Mouse (Mus musculus) lung, embryonic 15.5 days (tissue): ENCODE results near the gene Mfsd6l. TPM values are rescaled to one million over a fixed set of nuclear protein-coding genes. Genes with fewer than 3 reads are reported as not detected.
A peak's percentile ranks its signal among the peaks of the same experiment; 100 is the strongest.

Experiments used
- ATAC-seq: fragments of 200-750 bp; cut with Nextera tagmentation; 2 replicates; pipeline ENCODE4 v1.8.0; 2017; ENCODE audit warnings: moderate number of reproducible peaks, borderline replicate concordance; ENCODE audit not compliant: low FRiP score, low TSS enrichment; ENCODE audit errors: extremely low read depth
- H3K27ac ChIP-seq: fragments of 300-500 bp; sonication (generic); 2 replicates; pipeline ENCODE4 v1.5.1; 2015; ENCODE audit warnings: moderate library complexity, mild to moderate bottlenecking, inconsistent platforms
- H3K27me3 ChIP-seq: fragments of 300-500 bp; sonication (generic); 2 replicates; pipeline ENCODE4 v1.6.1; 2015; ENCODE audit warnings: inconsistent platforms
- H3K36me3 ChIP-seq: fragments of 300-500 bp; sonication (generic); 2 replicates; pipeline ENCODE4 v1.6.1; 2015; ENCODE audit warnings: inconsistent platforms
- H3K4me1 ChIP-seq: fragments of 300-500 bp; sonication (generic); 2 replicates; pipeline ENCODE4 v1.6.1; 2015; ENCODE audit warnings: inconsistent platforms
- H3K4me2 ChIP-seq: fragments of 300-500 bp; sonication (generic); 2 replicates; pipeline ENCODE4 v1.6.1; 2015; ENCODE audit warnings: inconsistent platforms, mild to moderate bottlenecking, moderate library complexity
- H3K4me3 ChIP-seq: fragments of 300-500 bp; sonication (generic); 2 replicates; pipeline ENCODE4 v1.5.1; 2015; ENCODE audit warnings: mild to moderate bottlenecking, inconsistent platforms
- H3K9ac ChIP-seq: fragments of 300-500 bp; sonication (generic); 2 replicates; pipeline ENCODE4 v1.6.1; 2015; ENCODE audit warnings: inconsistent platforms
- H3K9me3 ChIP-seq: fragments of 300-500 bp; sonication (generic); 2 replicates; pipeline ENCODE4 v1.6.1; 2016; ENCODE audit warnings: inconsistent platforms
- WGBS: fragments of 180-500 bp; shearing (Covaris S2); methylation state at CpG from one replicate; pipeline ENCODE4 v1.1.7; 2015; 5-methylcytosine and 5-hydroxymethylcytosine counted together
- polyA plus RNA-seq: library from polyadenylated mRNA; unstranded; fragments of >200 nt; fragmentation: Nextera tagmentation; extraction: Ambion mirVana; gene quantifications from 2 replicates; pipeline ENCODE4 v1.2.1, GENCODE M21; 2015

Gene Mfsd6l
- 2.4 and 3.1 TPM in 2 replicates for polyA plus RNA-seq

DNA sequence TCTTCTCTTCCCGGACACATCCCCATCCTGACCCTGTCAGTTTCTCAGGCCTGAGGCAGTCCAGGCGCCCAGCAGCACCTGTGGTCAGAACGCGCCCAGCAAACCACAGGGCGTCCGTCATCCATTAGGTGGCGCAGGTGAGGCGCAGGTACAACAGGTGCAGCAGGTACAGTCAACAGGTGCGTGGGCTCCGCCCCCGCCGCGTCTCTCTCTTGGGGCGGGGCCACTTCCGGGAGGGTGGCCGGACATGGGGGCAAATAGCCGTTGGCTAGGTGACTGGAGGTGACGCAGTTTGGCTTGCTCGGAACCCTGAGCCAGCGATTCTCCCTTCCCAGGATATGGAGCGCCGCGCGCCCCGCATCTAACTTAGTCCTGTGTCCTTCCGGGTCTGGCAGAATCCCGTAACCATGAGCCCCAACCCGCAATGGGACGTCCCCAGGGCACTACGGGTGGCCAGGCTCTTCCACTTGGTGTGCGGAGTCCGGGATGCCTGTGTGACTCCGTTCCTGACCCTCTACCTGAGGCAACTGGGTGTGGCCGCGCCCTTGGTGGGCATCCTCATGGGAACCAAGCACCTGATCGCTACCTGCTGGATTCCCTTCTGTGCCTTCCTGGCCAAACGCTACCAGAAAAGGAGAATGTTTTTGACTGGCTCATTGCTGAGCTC is at the start of gene Mfsd6l:
Gene Mfsd6l, plus strand, starts transcription at position 269 of the 667 bp plus-strand sequence.
- ATAC-seq, result 0 out of 2 replicates have a peak, but pooled peaks have one; percentile 56
- peak within 1 kb of the TSS; percentile 61 for H3K4me2 ChIP-seq
- no peaks in the 10 kb centered on the region for H3K27me3 ChIP-seq
- peak within 1 kb of the TSS; percentile 46 for H3K4me3 ChIP-seq
- H3K9me3 ChIP-seq, result no peaks in the 10 kb centered on the region
- H3K9ac ChIP-seq, result peak within 1 kb of the TSS; percentile 36; the same call in 1 of the 2 replicates
- peak within 1 kb of the TSS; percentile 33; the same call in 1 of the 2 replicates for H3K27ac ChIP-seq
- WGBS, result 9% methylated on average over 37 of the region's 37 CpGs
- H3K36me3 ChIP-seq, result no peaks in the 10 kb centered on the region
- H3K4me1 ChIP-seq, result peaks cover 10% of the 10 kb centered on the region; the same call in 1 of the 2 replicates

DNA sequence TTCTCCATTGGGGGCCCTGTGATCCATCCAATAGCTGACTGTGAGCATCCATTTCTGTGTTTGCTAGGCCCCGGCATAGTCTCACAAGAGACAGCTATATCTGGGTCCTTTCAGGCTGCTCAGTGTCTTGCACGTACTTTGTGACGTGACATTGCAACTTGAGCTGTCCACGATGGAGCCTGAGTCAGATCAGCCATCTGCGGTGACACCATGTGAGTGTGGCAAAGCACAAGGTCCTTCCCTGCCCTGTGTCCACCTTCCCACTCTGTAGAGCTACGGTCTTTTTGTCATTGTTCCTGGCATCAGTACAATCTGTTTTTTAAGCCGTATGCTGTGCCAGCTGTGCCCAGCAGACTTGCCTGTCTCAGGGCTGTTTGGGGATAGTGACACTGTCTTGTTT is 48.7 kb upstream of the Mfsd6l start:
- Histone ChIP-seq H3K27ac (no peak overlapping the region), H3K27me3 (no peaks in the 10 kb centered on the region), H3K36me3 (no peaks in the 10 kb centered on the region), H3K9me3 (no peaks in the 10 kb centered on the region), H3K4me2 (no peak overlapping the region), H3K9ac (no peak overlapping the region), H3K4me1 (no peaks in the 10 kb centered on the region), H3K4me3 (no peak overlapping the region)
- no peak for ATAC-seq
- 81% methylated on average over 7 of the region's 7 CpGs for WGBS

DNA sequence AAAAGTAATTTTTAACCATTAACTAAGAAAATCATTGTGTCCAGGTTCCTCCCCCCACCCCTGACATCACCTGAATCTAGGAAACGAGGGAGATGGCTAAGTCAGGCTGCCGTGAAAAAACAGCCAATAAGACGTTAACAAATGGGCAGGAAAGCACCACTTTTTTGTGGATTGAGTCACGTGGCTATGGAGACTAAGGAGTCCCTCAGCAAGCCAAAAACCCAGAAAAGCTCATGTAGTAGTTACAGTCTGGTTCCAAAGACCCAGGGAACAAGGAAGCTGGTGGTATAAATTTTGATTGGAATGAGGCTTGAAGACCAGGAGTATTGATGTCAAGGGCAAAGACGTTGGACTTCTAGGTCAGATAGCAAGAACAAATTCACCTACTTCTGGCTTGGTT is 47.4 kb upstream of the Mfsd6l start:
- Histone ChIP-seq H3K4me2 (no peak overlapping the region), H3K27me3 (no peaks in the 10 kb centered on the region), H3K4me1 (no peaks in the 10 kb centered on the region), H3K9me3 (no peaks in the 10 kb centered on the region), H3K36me3 (no peaks in the 10 kb centered on the region), H3K27ac (no peak overlapping the region), H3K9ac (no peak overlapping the region), H3K4me3 (no peak overlapping the region)
- ATAC-seq, result no peak
- 64% methylated on average over 5 of the region's 5 CpGs for WGBS

DNA sequence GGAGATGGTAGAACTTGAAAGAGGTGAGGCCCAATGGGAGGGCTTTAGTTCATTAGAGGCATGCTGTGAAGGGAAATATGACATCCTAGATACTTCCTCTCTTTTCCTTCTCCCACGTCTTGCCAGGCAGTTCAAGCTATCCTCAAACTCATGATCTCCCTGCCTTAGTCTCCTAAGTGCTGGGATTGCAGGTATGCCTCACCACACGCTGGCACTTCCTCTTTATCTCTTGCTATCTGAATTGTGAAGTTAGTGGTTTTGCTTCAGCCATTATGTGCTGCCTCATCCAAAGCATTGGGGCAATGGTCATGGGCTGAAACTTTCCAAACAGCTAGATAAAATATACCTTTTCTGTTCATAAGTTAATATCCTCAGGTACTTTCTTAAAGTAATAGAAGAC is 46.8 kb upstream of the Mfsd6l start:
- Histone ChIP-seq H3K4me1 (no peaks in the 10 kb centered on the region), H3K27ac (no peak overlapping the region), H3K4me3 (no peak overlapping the region)

DNA sequence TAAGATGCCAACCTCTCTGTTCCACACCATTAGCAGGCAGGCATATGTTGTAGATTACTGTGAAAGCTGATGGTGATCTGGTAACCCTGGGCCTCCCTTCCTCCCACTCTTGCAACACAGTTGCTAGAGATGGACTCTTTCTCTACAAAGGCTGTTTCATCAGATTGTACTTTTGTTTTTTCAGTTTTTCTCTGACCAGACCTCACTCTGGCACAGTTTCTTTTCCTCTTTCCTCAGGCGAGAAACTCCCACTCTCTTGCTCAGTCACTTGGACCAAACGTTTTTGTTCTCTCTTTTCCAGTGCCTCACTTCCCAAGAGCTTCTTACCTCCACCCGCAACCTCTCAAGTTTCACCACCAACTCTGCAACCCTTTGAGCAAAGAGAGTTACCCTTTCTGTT is 42.0 kb upstream of the Mfsd6l start:
- Histone ChIP-seq H3K27ac (no peak overlapping the region), H3K36me3 (no peaks in the 10 kb centered on the region), H3K9me3 (no peaks in the 10 kb centered on the region), H3K27me3 (no peaks in the 10 kb centered on the region), H3K4me2 (no peak overlapping the region), H3K4me3 (no peak overlapping the region), H3K9ac (no peak overlapping the region), H3K4me1 (no peaks in the 10 kb centered on the region)
- WGBS, result 31% methylated on average over 3 of the region's 3 CpGs
- no peak for ATAC-seq

More for the DNA sequence above, 46.8 kb upstream of the Mfsd6l start:
- ATAC-seq, result no peak
- Histone ChIP-seq H3K4me2 (no peak overlapping the region), H3K27me3 (no peaks in the 10 kb centered on the region), H3K9ac (no peak overlapping the region), H3K9me3 (no peaks in the 10 kb centered on the region), H3K36me3 (no peaks in the 10 kb centered on the region)
- WGBS, result 54% methylated on average over 2 of the region's 2 CpGs

DNA sequence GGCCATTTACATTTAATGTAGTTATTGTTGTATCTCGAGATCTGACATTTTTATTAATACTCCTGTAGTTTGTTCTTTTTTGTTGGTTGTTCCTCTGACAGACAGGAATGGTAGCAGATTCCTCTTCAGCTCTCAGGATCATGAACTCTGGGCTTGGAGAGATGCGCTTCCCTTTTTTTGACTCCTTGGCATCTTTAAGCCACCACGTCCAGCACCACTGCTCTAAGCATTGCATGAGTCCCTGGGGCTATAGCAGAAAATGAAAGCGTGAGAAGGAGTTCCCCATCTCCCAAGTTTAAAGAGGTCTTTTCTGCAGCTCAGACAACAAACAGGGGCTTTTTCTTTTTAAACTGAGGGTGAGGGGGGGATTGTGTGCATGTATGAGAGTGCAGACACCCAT is 36.6 kb upstream of the Mfsd6l start:
- Histone ChIP-seq H3K4me3 (no peak overlapping the region), H3K27me3 (no peaks in the 10 kb centered on the region), H3K9ac (no peak overlapping the region), H3K4me1 (no peaks in the 10 kb centered on the region), H3K4me2 (no peak overlapping the region), H3K27ac (no peak overlapping the region), H3K36me3 (no peaks in the 10 kb centered on the region), H3K9me3 (no peaks in the 10 kb centered on the region)
- WGBS, result 89% methylated on average over 4 of the region's 4 CpGs
- ATAC-seq, result no peak

DNA sequence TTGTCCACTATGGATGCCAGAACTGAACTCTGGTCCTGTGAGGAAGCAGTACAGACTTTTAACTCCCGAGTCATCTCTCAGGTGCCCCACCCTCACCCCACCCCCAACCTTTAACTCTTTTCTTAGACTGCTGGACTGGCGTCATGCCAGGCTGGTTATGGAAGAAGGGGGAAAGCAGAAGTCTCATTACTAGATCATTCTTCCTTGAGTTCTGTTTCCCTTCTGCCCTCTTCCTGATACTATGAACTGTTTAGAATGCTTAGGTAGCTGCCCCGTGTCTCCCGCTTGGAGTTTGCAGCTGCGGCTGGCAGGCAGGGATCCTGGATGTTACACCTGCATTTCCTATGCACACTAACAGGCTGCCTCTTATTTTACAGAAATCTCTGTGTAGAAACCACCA is 36.2 kb upstream of the Mfsd6l start:
- 79% methylated on average over 5 of the region's 5 CpGs for WGBS
- H3K4me3 ChIP-seq, result no peak overlapping the region

DNA sequence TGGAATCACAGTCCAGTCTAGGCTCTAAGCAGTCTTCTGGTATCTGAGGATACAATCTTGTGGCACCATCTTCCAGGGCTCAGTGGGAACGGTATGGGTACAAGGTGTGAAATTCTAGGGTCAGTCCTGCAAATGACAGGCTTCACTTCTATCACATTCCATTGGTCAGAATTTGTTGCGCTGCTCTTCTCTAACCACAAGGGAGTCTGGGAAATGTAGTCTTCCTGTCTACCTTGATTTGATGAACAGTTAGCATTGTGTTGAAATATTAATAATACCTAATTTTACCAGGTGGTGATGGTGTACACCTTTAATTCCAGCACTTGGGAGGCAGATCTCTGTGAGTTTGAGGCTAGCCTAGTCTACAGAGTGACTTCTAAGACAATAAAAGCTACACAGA is 35.5 kb upstream of the Mfsd6l start:
- no peaks in the 10 kb centered on the region for H3K4me1 ChIP-seq
- no peaks in the 10 kb centered on the region for H3K27me3 ChIP-seq
- H3K36me3 ChIP-seq, result no peaks in the 10 kb centered on the region
- no peak overlapping the region for H3K9ac ChIP-seq
- no peaks in the 10 kb centered on the region for H3K9me3 ChIP-seq
- H3K4me2 ChIP-seq, result no peak overlapping the region
- ATAC-seq, result no peak
- WGBS, result 80% methylated on average over 2 of the region's 2 CpGs
- no peak overlapping the region for H3K27ac ChIP-seq
- no peak overlapping the region for H3K4me3 ChIP-seq

More for the DNA sequence above, 36.2 kb upstream of the Mfsd6l start:
- no peaks in the 10 kb centered on the region for H3K9me3 ChIP-seq
- H3K27me3 ChIP-seq, result no peaks in the 10 kb centered on the region
- no peak overlapping the region for H3K27ac ChIP-seq
- no peaks in the 10 kb centered on the region for H3K36me3 ChIP-seq
- no peak overlapping the region for H3K4me2 ChIP-seq
- no peaks in the 10 kb centered on the region for H3K4me1 ChIP-seq
- no peak overlapping the region for H3K9ac ChIP-seq
- ATAC-seq, result no peak

DNA sequence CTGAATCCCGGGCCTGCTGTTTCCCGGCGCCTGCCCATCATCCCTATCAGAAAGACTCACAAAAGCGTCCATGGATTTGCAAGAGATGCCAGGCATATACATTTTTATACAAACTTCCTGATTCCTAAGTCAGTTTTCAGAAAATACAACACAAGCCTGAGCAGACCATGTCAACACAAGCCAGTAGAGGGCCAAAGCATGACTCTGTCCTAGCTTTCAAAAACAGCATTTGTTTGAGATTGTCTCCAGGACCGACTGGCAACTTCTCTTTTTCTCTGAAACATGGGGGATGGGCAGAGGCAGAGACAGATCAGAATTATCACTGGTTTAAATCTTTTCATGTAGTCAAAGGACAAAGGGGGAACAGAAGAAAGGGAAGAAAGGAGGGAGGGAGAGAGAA is 34.6 kb upstream of the Mfsd6l start:
- H3K36me3 ChIP-seq, result no peaks in the 10 kb centered on the region
- no peak overlapping the region for H3K27ac ChIP-seq
- no peaks in the 10 kb centered on the region for H3K9me3 ChIP-seq
- no peak for ATAC-seq
- H3K4me3 ChIP-seq, result no peak overlapping the region
- no peak overlapping the region for H3K4me2 ChIP-seq
- no peaks in the 10 kb centered on the region for H3K27me3 ChIP-seq
- H3K4me1 ChIP-seq, result no peaks in the 10 kb centered on the region
- H3K9ac ChIP-seq, result no peak overlapping the region
- 82% methylated on average over 5 of the region's 5 CpGs for WGBS

DNA sequence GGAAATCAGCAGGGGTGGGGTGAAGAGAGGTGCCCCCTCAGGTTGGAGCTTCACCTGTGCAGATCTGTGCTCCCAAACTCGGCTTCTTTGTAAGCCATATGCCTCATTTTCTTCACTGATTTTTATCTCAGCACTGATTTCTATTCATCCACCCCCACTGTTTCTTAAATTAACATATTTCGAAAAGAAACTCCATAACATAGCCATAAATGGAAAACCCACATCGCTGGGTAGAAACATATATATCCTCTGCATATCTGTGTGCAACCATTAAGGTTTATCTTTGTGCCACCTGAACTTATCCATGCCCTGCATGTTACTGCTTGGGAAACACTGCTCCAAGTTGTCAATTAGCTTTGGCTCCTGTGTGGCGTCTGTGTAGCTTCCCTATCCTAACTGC is 29.5 kb upstream of the Mfsd6l start:
- Histone ChIP-seq H3K36me3 (no peaks in the 10 kb centered on the region), H3K9me3 (no peaks in the 10 kb centered on the region), H3K9ac (no peak overlapping the region), H3K4me3 (no peak overlapping the region), H3K4me1 (0 out of 2 replicates have a peak, but pooled peaks cover 4% of the 10 kb centered on the region), H3K4me2 (no peak overlapping the region), H3K27me3 (no peaks in the 10 kb centered on the region), H3K27ac (no peak overlapping the region)
- no peak for ATAC-seq
- WGBS, result 64% methylated on average over 4 of the region's 4 CpGs

DNA sequence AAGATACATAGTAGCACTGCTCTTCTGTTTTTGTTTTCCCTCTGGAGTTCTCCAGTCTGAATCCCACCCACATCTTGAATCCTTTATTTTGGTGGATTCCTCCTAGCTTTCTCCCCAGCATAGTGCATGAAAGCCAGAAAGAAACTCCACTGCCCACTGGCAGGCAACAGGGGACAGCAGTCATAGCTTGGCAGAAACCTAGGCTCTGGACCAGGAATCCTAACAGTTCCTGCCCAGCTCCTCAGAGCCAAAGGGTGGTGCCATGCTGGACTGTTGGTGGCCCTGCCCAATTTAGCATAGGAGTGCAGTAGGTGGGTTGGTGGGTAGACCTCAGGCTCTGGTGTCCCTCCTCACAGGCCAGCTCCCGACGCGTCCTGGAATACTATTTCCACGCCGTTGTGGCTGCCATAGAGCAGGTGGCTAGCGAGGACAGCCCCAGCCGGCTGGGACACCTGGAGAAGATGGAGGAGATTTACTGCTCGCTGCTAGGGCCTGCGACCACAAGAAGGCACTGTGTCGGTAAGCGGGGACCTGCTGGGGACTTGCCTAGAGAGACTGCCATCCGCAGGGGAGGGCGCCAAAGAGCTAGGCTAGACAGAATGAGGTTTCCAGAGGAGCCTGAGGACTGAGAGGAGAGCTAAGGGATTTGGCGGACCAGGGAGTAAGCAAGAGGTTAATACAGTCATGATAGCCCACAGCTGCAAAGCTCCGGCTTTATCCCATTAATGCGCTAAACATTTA is 24.8 kb upstream of the Mfsd6l start:
- ATAC-seq, result peak; percentile 33; the same call in 1 of the 2 replicates
- 27% methylated on average over 16 of the region's 16 CpGs for WGBS
- no peak overlapping the region for H3K9ac ChIP-seq
- no peak overlapping the region for H3K4me3 ChIP-seq
- no peaks in the 10 kb centered on the region for H3K36me3 ChIP-seq
- no peak overlapping the region for H3K27ac ChIP-seq
- H3K27me3 ChIP-seq, result no peaks in the 10 kb centered on the region
- H3K9me3 ChIP-seq, result no peaks in the 10 kb centered on the region
- H3K4me2 ChIP-seq, result no peak overlapping the region
- peaks cover 16% of the 10 kb centered on the region; the same call in 1 of the 2 replicates for H3K4me1 ChIP-seq

DNA sequence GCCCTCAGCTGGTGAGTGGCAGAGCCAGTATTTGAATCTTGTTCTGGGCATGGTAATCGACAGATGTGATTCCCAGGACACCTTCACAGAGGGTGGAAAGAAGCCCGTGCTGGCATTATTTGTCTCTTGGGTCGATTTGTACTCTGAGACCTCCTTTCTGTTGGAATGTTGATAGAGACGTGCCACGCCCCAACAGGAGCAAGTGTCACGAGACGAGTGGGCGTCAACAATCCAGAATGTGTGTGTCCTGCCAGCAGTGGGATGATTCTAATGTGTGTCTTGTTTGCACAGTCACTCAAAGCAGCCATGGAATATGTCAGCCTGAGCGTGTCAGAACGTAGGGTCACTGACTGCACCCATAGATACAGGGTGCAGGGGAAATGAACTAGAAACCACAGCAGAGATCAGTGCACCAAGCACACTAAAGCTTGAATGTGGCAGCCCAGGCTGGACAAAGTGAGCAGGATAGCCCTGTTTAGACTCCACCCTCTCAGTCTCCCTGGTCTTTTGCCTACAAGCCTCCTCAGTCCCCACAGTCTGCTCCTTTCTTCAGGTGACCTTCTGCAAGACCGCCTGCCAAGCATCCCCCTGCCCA is 23.9 kb upstream of the Mfsd6l start:
- no peak overlapping the region for H3K4me2 ChIP-seq
- 47% methylated on average over 11 of the region's 11 CpGs for WGBS
- H3K4me3 ChIP-seq, result no peak overlapping the region
- no peaks in the 10 kb centered on the region for H3K36me3 ChIP-seq
- peaks cover 16% of the 10 kb centered on the region; the same call in 1 of the 2 replicates for H3K4me1 ChIP-seq
- no peaks in the 10 kb centered on the region for H3K9me3 ChIP-seq
- H3K27me3 ChIP-seq, result no peaks in the 10 kb centered on the region
- ATAC-seq, result no peak
- H3K27ac ChIP-seq, result no peak overlapping the region
- H3K9ac ChIP-seq, result no peak overlapping the region
